Mouse (Mus musculus): ENCODE data around the gene Polh. TPM values are rescaled to one million over a fixed set of nuclear protein-coding genes. Genes with fewer than 3 reads are reported as not detected.

Gene Polh
- polyA plus RNA-seq, 1 experiment from 2014 or later: 6.6 TPM

DNA sequence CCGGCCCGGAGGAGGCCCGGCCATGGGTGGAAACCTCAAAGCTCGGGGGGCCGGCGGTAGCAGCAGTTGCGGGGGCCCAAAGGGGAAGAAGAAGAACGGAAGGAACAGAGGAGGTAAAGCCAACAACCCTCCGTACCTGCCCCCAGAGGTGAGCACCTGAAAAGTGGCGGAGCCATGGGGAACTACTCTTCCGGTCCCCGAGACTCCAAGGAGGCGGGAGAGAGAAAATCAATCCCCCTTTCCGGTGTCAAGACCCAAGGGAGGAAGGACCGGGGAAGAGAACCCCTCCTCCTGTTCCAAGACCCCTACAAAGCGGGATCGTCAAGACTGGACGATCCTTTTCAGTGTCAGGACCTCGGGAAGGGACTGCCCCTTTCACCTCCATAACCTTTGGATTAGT, 41.3 kb downstream of the Polh start:
- DNase-seq (ENCODE audit: low spot score) (peak; percentile 70), ATAC-seq (peak; percentile 17)
- Histone ChIP-seq H3K4me1 (ENCODE audit: insufficient read depth, low read depth, low read length) (peaks cover 3% of the 10 kb centered on the region; the same call in 1 of the 2 replicates), H3K4me3 (ENCODE audit: low read depth, low read length) (peak overlapping the region; percentile 72), H3K27ac (ENCODE audit: low read length) (peak overlapping the region; percentile 83), H3K27me3 (replicated peaks; ENCODE audit: insufficient read depth, low read length) (no peaks in the 10 kb centered on the region), H3K9me3 (ENCODE audit: low read length) (no peaks in the 10 kb centered on the region), H3K4me2 (replicated peaks; ENCODE audit: low read depth, low read length) (peak overlapping the region; percentile 65), H3K36me3 (ENCODE audit: insufficient read depth, low read length) (peaks cover 13% of the 10 kb centered on the region), H3K9ac (replicated peaks; ENCODE audit: low read depth) (peak overlapping the region; percentile 58)
- TF ChIP-seq EP300 (IDR thresholded peaks at IDR 0.05) (no peak), CTCF (IDR thresholded peaks at IDR 0.05) (no peak)
- WGBS: 0% methylated on average over 19 of the region's 19 CpGs

GRCm38 (mm10) chr17:46160686-46161085, 41.8 kb downstream of the Polh start, which contains the start of gene Gtpbp2:
Gene Gtpbp2, plus strand, starts transcription at chr17:46161032.
- H3K36me3 ChIP-seq (ENCODE audit: insufficient read depth, low read length): peaks cover 11% of the 10 kb centered on the region
- peak within 1 kb of the TSS; percentile 72 for H3K4me3 ChIP-seq (ENCODE audit: low read depth, low read length)
- DNase-seq (ENCODE audit: low spot score) (peak; percentile 100), ATAC-seq (peak; percentile 93)
- no peaks in the 10 kb centered on the region for H3K9me3 ChIP-seq (ENCODE audit: low read length)
- TF ChIP-seq CTCF (IDR thresholded peaks at IDR 0.05) (no peak), EP300 (IDR thresholded peaks at IDR 0.05) (no peak; the same call in 1 of the 2 replicates)
- H3K4me1 ChIP-seq (ENCODE audit: insufficient read depth, low read depth, low read length): peaks cover 3% of the 10 kb centered on the region; the same call in 1 of the 2 replicates
- H3K9ac ChIP-seq (replicated peaks; ENCODE audit: low read depth): peak within 1 kb of the TSS; percentile 58
- peak within 1 kb of the TSS; percentile 69 for H3K4me2 ChIP-seq (replicated peaks; ENCODE audit: low read depth, low read length)
- H3K27ac ChIP-seq (ENCODE audit: low read length): peak within 1 kb of the TSS; percentile 90
- WGBS: 0% methylated on average over 21 of the region's 23 CpGs
- H3K27me3 ChIP-seq (replicated peaks; ENCODE audit: insufficient read depth, low read length): no peaks in the 10 kb centered on the region

GRCm38 (mm10) chr17:46160090-46160662, 42.3 kb downstream of the Polh start:
- Histone ChIP-seq H3K4me3 (ENCODE audit: low read depth, low read length) (peak overlapping the region; percentile 72), H3K27ac (ENCODE audit: low read length) (peak overlapping the region; percentile 90), H3K4me2 (replicated peaks; ENCODE audit: low read depth, low read length) (peak overlapping the region; percentile 69), H3K27me3 (replicated peaks; ENCODE audit: insufficient read depth, low read length) (no peaks in the 10 kb centered on the region), H3K4me1 (ENCODE audit: insufficient read depth, low read depth, low read length) (peaks cover 3% of the 10 kb centered on the region; the same call in 1 of the 2 replicates), H3K9me3 (ENCODE audit: low read length) (no peaks in the 10 kb centered on the region), H3K9ac (replicated peaks; ENCODE audit: low read depth) (no peak overlapping the region; the same call in 1 of the 2 replicates), H3K36me3 (ENCODE audit: insufficient read depth, low read length) (peaks cover 6% of the 10 kb centered on the region)
- TF ChIP-seq EP300 (IDR thresholded peaks at IDR 0.05) (peak; percentile 40), CTCF (IDR thresholded peaks at IDR 0.05) (peak; percentile 63)
- WGBS: 2% methylated on average over 16 of the region's 16 CpGs
- DNase-seq (ENCODE audit: low spot score) (peak; percentile 98), ATAC-seq (peak; percentile 68)

DNA sequence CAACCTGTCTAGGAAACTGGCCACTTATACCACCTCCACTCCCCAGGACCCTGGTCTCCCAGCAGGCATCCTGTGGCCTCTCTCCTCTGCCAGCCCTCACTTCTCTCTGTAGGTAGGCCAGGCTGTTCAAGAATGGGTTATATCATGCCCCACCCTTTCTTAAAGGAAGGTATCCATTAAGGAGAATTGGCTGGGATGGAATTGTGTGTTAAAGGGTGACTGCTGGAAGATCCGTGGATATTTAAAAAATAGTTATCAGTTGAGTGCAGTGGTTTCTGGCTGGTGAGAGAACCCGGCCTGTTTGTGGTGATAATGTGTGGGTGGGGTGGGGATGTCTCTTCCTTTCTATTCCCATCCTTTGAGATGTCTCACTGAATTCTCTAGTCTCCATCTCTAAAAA, 43.2 kb downstream of the Polh start:
- Histone ChIP-seq H3K4me1 (ENCODE audit: insufficient read depth, low read depth, low read length) (peaks cover 3% of the 10 kb centered on the region; the same call in 1 of the 2 replicates), H3K27me3 (replicated peaks; ENCODE audit: insufficient read depth, low read length) (no peaks in the 10 kb centered on the region), H3K27ac (ENCODE audit: low read length) (peak overlapping the region; percentile 90), H3K4me2 (replicated peaks; ENCODE audit: low read depth, low read length) (peak overlapping the region; percentile 69), H3K9me3 (ENCODE audit: low read length) (no peaks in the 10 kb centered on the region), H3K36me3 (ENCODE audit: insufficient read depth, low read length) (no peaks in the 10 kb centered on the region; the same call in 1 of the 2 replicates), H3K4me3 (ENCODE audit: low read depth, low read length) (no peak overlapping the region), H3K9ac (replicated peaks; ENCODE audit: low read depth) (no peak overlapping the region)
- no peak for TF ChIP-seq EP300 (IDR thresholded peaks at IDR 0.05)
- no peak for TF ChIP-seq CTCF (IDR thresholded peaks at IDR 0.05)
- ATAC-seq: no peak
- WGBS: 56% methylated on average over 2 of the region's 2 CpGs
- no peak for DNase-seq (ENCODE audit: low spot score)

GRCm38 (mm10) chr17:46157131-46157530, 45.3 kb downstream of the Polh start:
- Histone ChIP-seq H3K4me2 (replicated peaks; ENCODE audit: low read depth, low read length) (no peak overlapping the region), H3K27ac (ENCODE audit: low read length) (no peak overlapping the region), H3K4me3 (ENCODE audit: low read depth, low read length) (no peak overlapping the region), H3K9me3 (ENCODE audit: low read length) (no peaks in the 10 kb centered on the region), H3K27me3 (replicated peaks; ENCODE audit: insufficient read depth, low read length) (no peaks in the 10 kb centered on the region), H3K4me1 (ENCODE audit: insufficient read depth, low read depth, low read length) (peaks cover 8% of the 10 kb centered on the region; the same call in 1 of the 2 replicates), H3K9ac (replicated peaks; ENCODE audit: low read depth) (no peak overlapping the region), H3K36me3 (ENCODE audit: insufficient read depth, low read length) (no peaks in the 10 kb centered on the region)
- DNase-seq (ENCODE audit: low spot score) (no peak), ATAC-seq (no peak)
- TF ChIP-seq EP300 (IDR thresholded peaks at IDR 0.05) (no peak), CTCF (IDR thresholded peaks at IDR 0.05) (no peak)
- 86% methylated on average over 8 of the region's 8 CpGs for WGBS

DNA sequence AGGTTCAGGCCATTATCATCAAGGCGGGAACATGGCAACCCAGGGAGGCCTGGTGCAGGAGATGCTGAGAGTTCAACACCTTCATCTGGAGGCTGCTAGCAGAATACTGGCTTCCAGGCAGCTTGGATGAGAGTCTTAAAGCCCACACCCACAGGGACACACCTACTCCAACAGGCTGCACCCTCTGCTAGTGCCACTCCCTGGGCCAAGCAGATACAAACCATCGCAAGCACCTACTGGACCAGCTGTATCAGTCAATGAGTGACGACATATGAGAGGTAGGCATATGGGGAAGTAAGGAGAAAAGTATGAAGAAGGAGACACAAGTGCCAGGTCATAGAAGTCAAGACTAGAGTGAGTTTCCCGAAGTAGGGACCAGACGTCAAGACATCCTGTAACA, 45.8 kb downstream of the Polh start:
- WGBS: 57% methylated on average over 5 of the region's 5 CpGs

More for the DNA sequence above, 45.8 kb downstream of the Polh start:
- no peak overlapping the region for H3K4me3 ChIP-seq (ENCODE audit: low read depth, low read length)
- DNase-seq (ENCODE audit: low spot score): no peak
- no peak overlapping the region for H3K27ac ChIP-seq (ENCODE audit: low read length)
- H3K9me3 ChIP-seq (ENCODE audit: low read length): no peaks in the 10 kb centered on the region
- TF ChIP-seq CTCF (IDR thresholded peaks at IDR 0.05) (no peak), EP300 (IDR thresholded peaks at IDR 0.05) (no peak)
- no peak for ATAC-seq
- no peak overlapping the region for H3K9ac ChIP-seq (replicated peaks; ENCODE audit: low read depth)
- H3K4me1 ChIP-seq (ENCODE audit: insufficient read depth, low read depth, low read length): peaks cover 6% of the 10 kb centered on the region; the same call in 1 of the 2 replicates
- no peaks in the 10 kb centered on the region for H3K36me3 ChIP-seq (ENCODE audit: insufficient read depth, low read length)
- no peak overlapping the region for H3K4me2 ChIP-seq (replicated peaks; ENCODE audit: low read depth, low read length)
- H3K27me3 ChIP-seq (replicated peaks; ENCODE audit: insufficient read depth, low read length): no peaks in the 10 kb centered on the region
